ENCODE assay signal across 8 mouse cellular contexts in the genomic region with DNA sequence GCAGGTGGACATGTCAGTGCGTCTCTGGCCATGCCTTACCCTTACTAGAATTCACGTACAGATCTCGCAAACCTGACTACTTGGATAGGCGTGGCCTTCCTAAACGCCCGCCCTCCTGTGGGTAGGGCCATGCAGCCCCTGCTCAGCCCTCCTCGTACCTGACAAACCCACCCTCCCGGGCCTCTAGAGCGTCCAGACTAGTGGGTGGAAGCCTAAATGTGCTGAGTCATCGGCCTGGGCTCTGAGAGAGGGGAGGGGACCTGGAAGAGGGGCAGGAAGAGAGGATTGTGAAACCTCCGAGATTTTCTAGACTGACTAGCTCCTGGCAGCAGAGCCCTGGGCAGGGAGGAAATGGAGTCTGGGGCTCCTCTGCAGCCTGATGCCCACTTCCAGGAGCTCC. TPM values are rescaled to one million over a fixed set of nuclear protein-coding genes. Genes with fewer than 3 reads are reported as not detected.
DNase-seq lines count a peak whose midpoint lies in the region; TF ChIP-seq lines count a peak whose summit lies in the region.

No protein-coding gene starts in this region.

- WGBS in lung, adult 2 months = 23% methylated on average over 11 of the region's 11 CpGs
- 12% methylated on average over 11 of the region's 11 CpGs for WGBS in olfactory bulb, adult 2 months

- H3K4me3 ChIP-seq in brown adipose tissue, adult 24 weeks (ENCODE audit: insufficient read depth, low read depth, low read length) = peak overlapping the region; percentile 96
- peak overlapping the region; percentile 56 for H3K4me3 ChIP-seq in lung, adult 2 months (replicated peaks; ENCODE audit: extremely low read depth, low read depth, low read length)
- H3K4me3 ChIP-seq in olfactory bulb, adult 2 months (ENCODE audit: insufficient read depth, low read depth, low read length) = peak overlapping the region; percentile 43

- TF ChIP-seq POLR2A in lung, adult 2 months (IDR thresholded peaks at IDR 0.05; ENCODE audit: borderline replicate concordance, extremely low read depth, low read depth, low read length) = no peak
- no peak for TF ChIP-seq POLR2A in olfactory bulb, adult 2 months (IDR thresholded peaks at IDR 0.05; ENCODE audit: insufficient read depth, low read depth, low read length)

- peak overlapping the region; percentile 74 for H3K27ac ChIP-seq in brown adipose tissue, adult 24 weeks (replicated peaks; ENCODE audit: low read depth, low read length)
- H3K27ac ChIP-seq in olfactory bulb, adult 2 months (ENCODE audit: insufficient read depth, low read depth, low read length) = no peak overlapping the region

- no peak for TF ChIP-seq CTCF in lung, adult 2 months (IDR thresholded peaks at IDR 0.05; ENCODE audit: insufficient read depth, low read length)
- TF ChIP-seq CTCF in olfactory bulb, adult 2 months (IDR thresholded peaks at IDR 0.05; ENCODE audit: insufficient read depth, low read depth, low read length) = no peak

- peak; percentile 59 for DNase-seq in ovary, adult 18-20 months (ENCODE audit: low spot score)
- no peak for DNase-seq in ovary, postnatal 10 days (ENCODE audit: low spot score)
- DNase-seq in heart, adult 18-20 months = peak; percentile 62 to 80
- peak; percentile 35 for DNase-seq in kidney, adult 18-20 months
- peak; percentile 39 for DNase-seq in lung, adult 2 months
- DNase-seq in spleen, postnatal 36 days (ENCODE audit: low spot score in 2 of 2) = no peak

- no peaks in the 10 kb centered on the region for H3K4me1 ChIP-seq in brown adipose tissue, adult 24 weeks (ENCODE audit: control insufficient read depth, insufficient read depth, insufficient read length, low read length)
- H3K4me1 ChIP-seq in lung, adult 2 months (ENCODE audit: control insufficient read depth, insufficient read depth, low read length) = no peaks in the 10 kb centered on the region
- peaks cover 11% of the 10 kb centered on the region for H3K4me1 ChIP-seq in olfactory bulb, adult 2 months (ENCODE audit: control insufficient read depth, insufficient read depth, low read length)

RNA-seq across cellular contexts. Expression of a gene that starts 3.4 kb away (rescaled TPM):
- polyA plus RNA-seq in brown adipose tissue, adult 24 weeks (2012; ENCODE audit: insufficient read depth, insufficient read length, missing spikeins) = 22.3 and 27.5 TPM in 2 replicates
- 10 to 100 TPM; 12.6 to 13.0 TPM for total RNA-seq in heart, adult 18-20 months (2021)
- polyA plus RNA-seq in lung, adult 2 months (2012; rRNA removed) = 28.8 and 31.8 TPM in 2 replicates
- polyA plus RNA-seq in olfactory bulb, adult 2 months (2012; ENCODE audit: insufficient read depth, insufficient read length, low replicate concordance, missing spikeins) = not detected in 2 replicates

RNA-seq across cellular contexts. Expression of a gene that starts 15.1 kb away (rescaled TPM):
- not detected in 2 replicates for polyA plus RNA-seq in brown adipose tissue, adult 24 weeks (2012; ENCODE audit: insufficient read depth, insufficient read length, missing spikeins)
- total RNA-seq in heart, adult 18-20 months (2021) = under 1 TPM; 0.59 to 0.67 TPM
- polyA plus RNA-seq in lung, adult 2 months (2012; rRNA removed) = 33.9 and 34.5 TPM in 2 replicates
- not detected in 2 replicates for polyA plus RNA-seq in olfactory bulb, adult 2 months (2012; ENCODE audit: insufficient read depth, insufficient read length, low replicate concordance, missing spikeins)

RNA-seq across cellular contexts. Expression of a gene that starts 23.8 kb away (rescaled TPM):
- polyA plus RNA-seq in brown adipose tissue, adult 24 weeks (2012; ENCODE audit: insufficient read depth, insufficient read length, missing spikeins) = 18.6 and 19.2 TPM in 2 replicates
- 10 to 100 TPM; 20.5 to 22.9 TPM for total RNA-seq in heart, adult 18-20 months (2021)
- polyA plus RNA-seq in lung, adult 2 months (2012; rRNA removed) = 19.0 and 32.4 TPM in 2 replicates
- 96.6 TPM in 1 of 2 replicates, not detected in the other for polyA plus RNA-seq in olfactory bulb, adult 2 months (2012; ENCODE audit: insufficient read depth, insufficient read length, low replicate concordance, missing spikeins)

RNA-seq across cellular contexts. Expression of a gene that starts 37.5 kb away (rescaled TPM):
- polyA plus RNA-seq in brown adipose tissue, adult 24 weeks (2012; ENCODE audit: insufficient read depth, insufficient read length, missing spikeins) = 10.2 and 10.8 TPM in 2 replicates
- 1 to 10 TPM; 5.1 to 5.3 TPM for total RNA-seq in heart, adult 18-20 months (2021)
- 41.0 and 46.2 TPM in 2 replicates for polyA plus RNA-seq in lung, adult 2 months (2012; rRNA removed)
- not detected in 2 replicates for polyA plus RNA-seq in olfactory bulb, adult 2 months (2012; ENCODE audit: insufficient read depth, insufficient read length, low replicate concordance, missing spikeins)

RNA-seq across cellular contexts. Expression of a gene that starts 43.7 kb away (rescaled TPM):
- 4.0 TPM in 1 of 2 replicates, not detected in the other for polyA plus RNA-seq in brown adipose tissue, adult 24 weeks (2012; ENCODE audit: insufficient read depth, insufficient read length, missing spikeins)
- total RNA-seq in heart, adult 18-20 months (2021) = not detected
- polyA plus RNA-seq in lung, adult 2 months (2012; rRNA removed) = 1.7 and 2.7 TPM in 2 replicates
- not detected in 2 replicates for polyA plus RNA-seq in olfactory bulb, adult 2 months (2012; ENCODE audit: insufficient read depth, insufficient read length, low replicate concordance, missing spikeins)

Comparison
In these comparisons a context has a peak if more than half of its experiments do, and no peak if none do; other contexts are left out.
1. DNase-seq: peak in ovary, adult 18-20 months (single experiment), heart, adult 18-20 months (2 of 2), kidney, adult 18-20 months (single experiment) and lung, adult 2 months (single experiment); none in ovary, postnatal 10 days (single experiment) and spleen, postnatal 36 days (0 of 2).
2. H3K4me3 ChIP-seq: peak in every context shown above with its lines; median percentile 96 in brown adipose tissue, adult 24 weeks; 56 in lung, adult 2 months; 43 in olfactory bulb, adult 2 months.
3. RNA of a gene that starts 15.1 kb away (polyA plus RNA-seq): 33.9 to 34.5 TPM in lung, adult 2 months; not detected in brown adipose tissue, adult 24 weeks and not detected in olfactory bulb, adult 2 months; every median in the first group is over 10 times any median in the second.